ENCODE assay signal across 11 mouse cellular contexts in the genomic region with DNA sequence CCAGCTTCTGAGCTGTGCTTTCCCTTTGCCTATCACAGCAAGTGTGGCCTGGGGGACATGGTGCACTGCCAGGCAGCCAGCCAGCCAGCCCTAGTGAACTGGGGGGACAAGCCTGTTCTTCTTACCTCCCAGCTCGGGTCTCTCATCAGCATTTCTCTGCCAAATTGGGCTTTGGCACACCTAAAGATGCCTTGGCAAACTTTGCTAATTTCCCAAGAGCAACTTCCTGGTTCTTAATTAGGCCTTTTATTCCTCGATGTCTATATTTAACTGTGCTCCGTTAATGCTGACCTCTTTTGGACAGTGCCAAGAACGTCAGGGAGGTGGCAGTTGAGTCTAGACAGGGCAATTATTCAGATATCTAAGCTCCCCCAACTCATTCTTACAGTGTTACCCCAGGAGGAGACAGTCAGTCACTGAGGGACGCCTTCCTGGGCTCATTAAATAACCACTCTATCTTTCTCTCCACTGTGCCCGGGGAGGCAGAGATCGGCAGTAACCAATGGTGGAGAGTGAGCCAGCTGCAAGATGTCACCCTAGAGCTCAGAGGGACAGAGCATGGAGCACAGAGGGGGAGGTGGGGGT.
DNase-seq lines count a peak whose midpoint lies in the region; ATAC-seq and TF ChIP-seq lines count a peak whose summit lies in the region.
"Had no signal": no experiment of that assay in that cellular context is flagged by ENCODE, and none has a peak within 500 bp of the region (broad histone marks: within the 10 kb centered on the region; RNA-seq: fewer than 3 reads in every experiment).

No protein-coding gene starts in this region.

- no peak for TF ChIP-seq EP300 in stomach, postnatal 0 days (optimal IDR thresholded peaks at IDR 0.05)
- no peak for TF ChIP-seq EP300 in liver, postnatal 0 days (IDR thresholded peaks at IDR 0.05; ENCODE audit: low read depth)

- H3K4me1 ChIP-seq in hindbrain, embryonic 14.5 days (replicated peaks; ENCODE audit: control insufficient read depth, insufficient read depth, low read length), result no peaks in the 10 kb centered on the region
- no peaks in the 10 kb centered on the region for H3K4me1 ChIP-seq in hindbrain, embryonic 12.5 days
- no peaks in the 10 kb centered on the region for H3K4me1 ChIP-seq in stomach, postnatal 0 days (replicated peaks; ENCODE audit: control insufficient read depth, insufficient read depth)
- no peaks in the 10 kb centered on the region for H3K4me1 ChIP-seq in liver, postnatal 0 days (ENCODE audit: insufficient read depth)
- H3K4me1 ChIP-seq: embryonic facial prominence, embryonic 13.5 days had no signal

- H3K27me3 ChIP-seq in hindbrain, embryonic 14.5 days (ENCODE audit: control insufficient read depth, insufficient read depth, low read length), result no peaks in the 10 kb centered on the region
- H3K27me3 ChIP-seq in hindbrain, embryonic 12.5 days, result no peaks in the 10 kb centered on the region
- no peaks in the 10 kb centered on the region for H3K27me3 ChIP-seq in stomach, postnatal 0 days (ENCODE audit: control insufficient read depth, insufficient read depth, low read length)
- no peaks in the 10 kb centered on the region for H3K27me3 ChIP-seq in liver, postnatal 0 days (ENCODE audit: insufficient read depth, low read length)
- H3K27me3 ChIP-seq: embryonic facial prominence, embryonic 13.5 days had no signal

- no peaks in the 10 kb centered on the region for H3K9me3 ChIP-seq in hindbrain, embryonic 14.5 days (ENCODE audit: control insufficient read depth, low read length)
- no peaks in the 10 kb centered on the region for H3K9me3 ChIP-seq in hindbrain, embryonic 12.5 days (replicated peaks)
- H3K9me3 ChIP-seq in stomach, postnatal 0 days (ENCODE audit: control insufficient read depth, low read length), result no peaks in the 10 kb centered on the region
- no peaks in the 10 kb centered on the region for H3K9me3 ChIP-seq in liver, postnatal 0 days (ENCODE audit: low read length)
- H3K9me3 ChIP-seq: embryonic facial prominence, embryonic 13.5 days had no signal

- no peaks in the 10 kb centered on the region for H3K36me3 ChIP-seq in hindbrain, embryonic 14.5 days (replicated peaks; ENCODE audit: control insufficient read depth, insufficient read depth)
- H3K36me3 ChIP-seq in hindbrain, embryonic 12.5 days, result no peaks in the 10 kb centered on the region
- H3K36me3 ChIP-seq in stomach, postnatal 0 days (ENCODE audit: control insufficient read depth, insufficient read depth, low read length), result no peaks in the 10 kb centered on the region
- no peaks in the 10 kb centered on the region for H3K36me3 ChIP-seq in liver, postnatal 0 days (replicated peaks; ENCODE audit: insufficient read depth, low read length)
- H3K36me3 ChIP-seq: embryonic facial prominence, embryonic 13.5 days had no signal

- intact Hi-C loops in gastrocnemius, postnatal 14 days (cut with DNase I; ENCODE audit: low total_unique reads), result no loop called here

- 63% methylated on average over 7 of the region's 7 CpGs for WGBS in hindbrain, embryonic 14.5 days
- 74% methylated on average over 7 of the region's 7 CpGs for WGBS in hindbrain, embryonic 12.5 days
- WGBS in stomach, postnatal 0 days, result 40% methylated on average over 7 of the region's 7 CpGs
- 68% methylated on average over 7 of the region's 7 CpGs for WGBS in liver, postnatal 0 days (ENCODE audit: insufficient replicate concordance)

- no peak overlapping the region for H3K4me2 ChIP-seq in hindbrain, embryonic 14.5 days (replicated peaks)
- no peak overlapping the region for H3K4me2 ChIP-seq in hindbrain, embryonic 12.5 days (replicated peaks)
- no peak overlapping the region for H3K4me2 ChIP-seq in stomach, postnatal 0 days (replicated peaks; ENCODE audit: low read depth)
- no peak overlapping the region for H3K4me2 ChIP-seq in liver, postnatal 0 days (ENCODE audit: low read depth, low read length)
- H3K4me2 ChIP-seq: embryonic facial prominence, embryonic 13.5 days had no signal

- peak; percentile 31 for DNase-seq in hindbrain, embryonic 14.5 days (ENCODE audit: low spot score)
- peak; percentile 46 for DNase-seq in right cerebral cortex, postnatal 4 days
- no peak for DNase-seq in right cerebral cortex, postnatal 36 days (ENCODE audit: low spot score in 2 of 2)
- DNase-seq in layer of hippocampus, adult 2 months (ENCODE audit: low spot score in 2 of 2), result peak; percentile 12 to 33
- DNase-seq in gastrocnemius, postnatal 14 days, result no peak
- DNase-seq in stomach, postnatal 0 days (ENCODE audit: low spot score), result no peak
- no peak for DNase-seq in liver, postnatal 0 days
- DNase-seq: adrenal gland, postnatal 14 days had no signal

- no peak overlapping the region for H3K27ac ChIP-seq in hindbrain, embryonic 14.5 days
- H3K27ac ChIP-seq in hindbrain, embryonic 12.5 days, result no peak overlapping the region
- no peak overlapping the region for H3K27ac ChIP-seq in layer of hippocampus, adult 2 months
- H3K27ac ChIP-seq in stomach, postnatal 0 days (replicated peaks), result no peak overlapping the region
- H3K27ac ChIP-seq in liver, postnatal 0 days (ENCODE audit: low read depth), result no peak overlapping the region
- H3K27ac ChIP-seq: embryonic facial prominence, embryonic 13.5 days had no signal

- TF ChIP-seq CTCF in layer of hippocampus, adult 2 months (conservative IDR thresholded peaks at IDR 0.05), result no peak
- TF ChIP-seq CTCF in stomach, postnatal 0 days (IDR thresholded peaks at IDR 0.05; ENCODE audit: low read depth), result no peak
- no peak for TF ChIP-seq CTCF in liver, postnatal 0 days (IDR thresholded peaks at IDR 0.05; ENCODE audit: low read depth)

- H3K9ac ChIP-seq in hindbrain, embryonic 14.5 days, result no peak overlapping the region
- no peak overlapping the region for H3K9ac ChIP-seq in hindbrain, embryonic 12.5 days
- H3K9ac ChIP-seq in stomach, postnatal 0 days (ENCODE audit: low read length), result no peak overlapping the region
- no peak overlapping the region for H3K9ac ChIP-seq in liver, postnatal 0 days (replicated peaks)
- H3K9ac ChIP-seq: embryonic facial prominence, embryonic 13.5 days had no signal

- H3K4me3 ChIP-seq in hindbrain, embryonic 14.5 days (replicated peaks; ENCODE audit: low read length), result no peak overlapping the region
- H3K4me3 ChIP-seq in hindbrain, embryonic 12.5 days, result no peak overlapping the region
- H3K4me3 ChIP-seq in layer of hippocampus, adult 2 months, result no peak overlapping the region
- H3K4me3 ChIP-seq in stomach, postnatal 0 days (ENCODE audit: low read depth, low read length), result no peak overlapping the region
- no peak overlapping the region for H3K4me3 ChIP-seq in liver, postnatal 0 days (ENCODE audit: low read depth, low read length)
- H3K4me3 ChIP-seq: embryonic facial prominence, embryonic 13.5 days had no signal

- ATAC-seq in hindbrain, embryonic 14.5 days (ENCODE audit: low FRiP score), result peak; percentile 74; the same call in 1 of the 2 replicates
- no peak for ATAC-seq in hindbrain, embryonic 12.5 days (ENCODE audit: low FRiP score)
- no peak for ATAC-seq in stomach, postnatal 0 days (ENCODE audit: low FRiP score, low TSS enrichment)
- no peak for ATAC-seq in liver, postnatal 0 days
- ATAC-seq: intestine, postnatal 0 days had no signal

Comparison
In these comparisons a context has a peak if more than half of its experiments do, and no peak if none do; other contexts are left out.
1. DNase-seq: peak in hindbrain, embryonic 14.5 days (single experiment), right cerebral cortex, postnatal 4 days (single experiment) and layer of hippocampus, adult 2 months (2 of 2); none in right cerebral cortex, postnatal 36 days (0 of 2), gastrocnemius, postnatal 14 days (single experiment), stomach, postnatal 0 days (single experiment) and liver, postnatal 0 days (single experiment).